Mouse (Mus musculus) stomach, embryonic 16.5 days (tissue): ENCODE data around the gene Pam. TPM values are rescaled to one million over a fixed set of nuclear protein-coding genes. Genes with fewer than 3 reads are reported as not detected.

Experiments
- ATAC-seq: fragments of 200-750 bp; cut with Nextera tagmentation; 2 replicates; pipeline ENCODE4 v1.8.0; 2017; ENCODE audit warnings: moderate number of reproducible peaks, moderate TSS enrichment; ENCODE audit not compliant: insufficient read depth, low FRiP score
- H3K27ac ChIP-seq: fragments of 300-500 bp; sonication (generic); 2 replicates; pipeline ENCODE4 v1.5.1; 2014; ENCODE audit warnings: low read length
- H3K27me3 ChIP-seq: fragments of 300-500 bp; sonication (generic); 2 replicates; pipeline ENCODE4 v1.6.1; 2014; ENCODE audit warnings: low read length, control low read depth, mixed read lengths; ENCODE audit not compliant: control insufficient read depth, insufficient read depth
- H3K36me3 ChIP-seq: fragments of 300-500 bp; sonication (generic); 2 replicates; pipeline ENCODE4 v1.6.1; 2014; ENCODE audit warnings: low read length; ENCODE audit not compliant: control insufficient read depth, insufficient read depth
- H3K4me1 ChIP-seq: fragments of 300-500 bp; sonication (generic); 2 replicates; pipeline ENCODE4 v1.6.1; 2014; ENCODE audit warnings: low read length, control low read depth, mixed read lengths; ENCODE audit not compliant: control insufficient read depth, insufficient read depth
- H3K4me2 ChIP-seq: fragments of 300-500 bp; sonication (generic); 2 replicates; pipeline ENCODE4 v1.6.1; 2014; ENCODE audit warnings: low read depth, low read length, mixed read lengths
- H3K4me3 ChIP-seq: fragments of 300-500 bp; sonication (generic); replicated peaks from 2 replicates; pipeline ENCODE4 v1.5.1; 2014; ENCODE audit warnings: mild to moderate bottlenecking, low read length
- H3K9ac ChIP-seq: fragments of 300-500 bp; sonication (generic); 2 replicates; pipeline ENCODE4 v1.6.1; 2014; ENCODE audit warnings: low read length
- H3K9me3 ChIP-seq: fragments of 300-500 bp; sonication (generic); replicated peaks from 2 replicates; pipeline ENCODE4 v1.6.1; 2016; ENCODE audit warnings: low read length, control low read depth; ENCODE audit not compliant: control insufficient read depth
- whole genome bisulfite sequencing: fragments of 180-500 bp; shearing (Covaris S2); extraction: QIAGEN DNeasy Blood & Tissue Kit; methylation state at CpG from one replicate; pipeline ENCODE4 v1.1.7; 2014; 5-methylcytosine and 5-hydroxymethylcytosine counted together
- polyA plus RNA-seq: library from polyadenylated mRNA; unstranded; fragments of >200 nt; fragmentation: Nextera tagmentation; extraction: Ambion mirVana; gene quantifications from 2 replicates; pipeline ENCODE4 v1.2.1, GENCODE M21; 2015

The Pam gene
- polyA plus RNA-seq, 1 experiment from 2014 or later, result 50.6 TPM

DNA sequence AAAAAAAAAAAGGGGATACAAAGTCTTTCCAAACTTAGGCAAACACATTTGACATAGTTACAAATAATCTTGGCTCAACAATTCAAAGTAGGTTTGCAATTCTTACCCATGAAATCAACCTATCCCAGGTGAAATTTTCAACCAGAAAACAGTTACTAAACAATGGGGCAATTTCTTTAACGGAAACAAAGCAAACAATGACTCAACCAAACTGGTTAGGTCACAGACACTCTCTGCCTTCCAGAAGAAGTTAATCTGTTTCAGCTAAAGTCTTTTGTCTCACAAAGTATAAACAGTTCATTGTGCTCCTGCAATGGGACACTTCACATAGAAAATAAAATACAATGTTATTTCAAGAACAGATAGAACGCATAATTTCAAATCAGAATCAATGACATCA lies 223.4 kb downstream of the Pam start:
- H3K9me3 ChIP-seq, result no peaks in the 10 kb centered on the region
- H3K36me3 ChIP-seq, result no peaks in the 10 kb centered on the region
- H3K4me3 ChIP-seq, result no peak overlapping the region
- H3K4me2 ChIP-seq, result no peak overlapping the region
- no peaks in the 10 kb centered on the region for H3K4me1 ChIP-seq
- ATAC-seq, result no peak
- no peak overlapping the region for H3K27ac ChIP-seq
- no peak overlapping the region for H3K9ac ChIP-seq
- WGBS, result 58% methylated on average over 2 of the region's 2 CpGs
- H3K27me3 ChIP-seq, result no peaks in the 10 kb centered on the region

DNA sequence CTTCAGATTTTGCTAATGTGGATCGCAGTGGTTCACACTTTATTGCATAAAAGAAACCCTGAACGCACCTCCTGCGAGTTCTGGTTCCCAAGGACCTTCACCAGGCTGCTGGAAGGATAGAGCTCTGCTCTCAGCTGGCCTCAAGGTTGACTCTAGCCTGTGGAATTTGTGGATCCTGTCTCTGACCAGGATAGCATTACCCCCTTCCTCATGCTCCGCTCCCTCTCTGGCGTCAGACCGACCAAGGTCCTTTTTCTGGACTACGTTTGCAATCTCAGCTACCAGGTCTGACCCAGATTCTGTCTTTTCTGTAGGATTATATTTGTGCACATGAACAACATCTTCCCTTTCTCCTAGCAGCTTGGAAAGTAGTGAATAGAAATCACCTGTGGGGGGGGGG lies 231.3 kb downstream of the Pam start:
- Histone ChIP-seq H3K4me1 (no peaks in the 10 kb centered on the region), H3K9ac (no peak overlapping the region), H3K36me3 (no peaks in the 10 kb centered on the region), H3K27me3 (no peaks in the 10 kb centered on the region), H3K4me2 (no peak overlapping the region), H3K27ac (no peak overlapping the region), H3K4me3 (no peak overlapping the region), H3K9me3 (no peaks in the 10 kb centered on the region)
- WGBS, result 95% methylated on average over 7 of the region's 7 CpGs
- ATAC-seq, result no peak

DNA sequence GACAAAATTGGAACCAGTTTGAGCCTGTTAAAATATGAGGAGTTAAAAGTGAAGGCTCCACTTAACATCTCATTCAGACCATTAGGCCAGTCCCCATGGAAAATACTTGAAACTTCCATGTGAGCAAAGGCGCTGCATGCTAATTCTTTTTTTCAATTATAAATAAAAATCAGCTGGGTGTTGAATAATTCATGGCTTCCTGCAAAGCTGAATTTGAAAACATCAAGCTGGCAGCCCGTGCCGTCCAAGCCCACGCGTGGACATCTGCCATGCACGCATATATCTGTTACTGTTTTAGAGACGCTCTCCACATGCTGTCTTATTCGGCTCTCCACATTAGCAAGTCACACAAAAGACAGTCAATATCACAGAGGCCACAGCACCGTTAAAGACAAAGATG lies 232.3 kb downstream of the Pam start:
- WGBS, result 73% methylated on average over 9 of the region's 9 CpGs
- no peak overlapping the region for H3K9ac ChIP-seq
- no peak for ATAC-seq
- H3K9me3 ChIP-seq, result no peaks in the 10 kb centered on the region
- H3K27ac ChIP-seq, result no peak overlapping the region
- H3K4me1 ChIP-seq, result no peaks in the 10 kb centered on the region
- no peak overlapping the region for H3K4me3 ChIP-seq
- H3K36me3 ChIP-seq, result no peaks in the 10 kb centered on the region
- H3K4me2 ChIP-seq, result no peak overlapping the region
- no peaks in the 10 kb centered on the region for H3K27me3 ChIP-seq

DNA sequence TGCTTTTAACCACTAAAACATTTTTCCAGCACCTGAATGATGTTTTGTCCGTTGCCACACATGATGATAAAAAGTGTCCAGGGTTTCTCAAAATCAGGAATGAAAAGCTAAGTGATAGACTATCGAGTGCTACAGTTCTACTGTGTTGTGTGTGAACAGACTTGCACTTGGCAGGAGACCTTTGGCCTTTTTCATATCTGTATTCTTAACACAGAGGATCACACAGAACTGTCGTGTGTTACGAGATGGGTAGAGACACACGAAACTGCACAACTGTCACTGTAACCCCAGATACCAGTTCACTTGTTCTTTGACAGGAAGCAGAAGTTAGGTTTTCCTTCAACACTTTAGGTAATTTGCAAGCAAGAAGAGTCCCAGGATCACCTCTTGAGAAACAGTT lies 232.7 kb downstream of the Pam start:
- 83% methylated on average over 5 of the region's 5 CpGs for WGBS
- H3K27ac ChIP-seq, result no peak overlapping the region
- no peaks in the 10 kb centered on the region for H3K27me3 ChIP-seq
- H3K4me2 ChIP-seq, result no peak overlapping the region
- no peak overlapping the region for H3K9ac ChIP-seq
- H3K4me1 ChIP-seq, result no peaks in the 10 kb centered on the region
- no peak for ATAC-seq
- H3K9me3 ChIP-seq, result no peaks in the 10 kb centered on the region
- H3K4me3 ChIP-seq, result no peak overlapping the region
- H3K36me3 ChIP-seq, result no peaks in the 10 kb centered on the region

GRCm38 (mm10) chr1:97854256-97854655 lies 241.2 kb downstream of the Pam start:
- Histone ChIP-seq H3K4me1 (peaks cover 6% of the 10 kb centered on the region; the same call in 1 of the 2 replicates), H3K9ac (no peak overlapping the region), H3K9me3 (no peaks in the 10 kb centered on the region), H3K36me3 (no peaks in the 10 kb centered on the region), H3K4me2 (no peak overlapping the region), H3K4me3 (no peak overlapping the region), H3K27ac (no peak overlapping the region), H3K27me3 (no peaks in the 10 kb centered on the region)
- no peak for ATAC-seq
- WGBS, result 79% methylated on average over 3 of the region's 3 CpGs

DNA sequence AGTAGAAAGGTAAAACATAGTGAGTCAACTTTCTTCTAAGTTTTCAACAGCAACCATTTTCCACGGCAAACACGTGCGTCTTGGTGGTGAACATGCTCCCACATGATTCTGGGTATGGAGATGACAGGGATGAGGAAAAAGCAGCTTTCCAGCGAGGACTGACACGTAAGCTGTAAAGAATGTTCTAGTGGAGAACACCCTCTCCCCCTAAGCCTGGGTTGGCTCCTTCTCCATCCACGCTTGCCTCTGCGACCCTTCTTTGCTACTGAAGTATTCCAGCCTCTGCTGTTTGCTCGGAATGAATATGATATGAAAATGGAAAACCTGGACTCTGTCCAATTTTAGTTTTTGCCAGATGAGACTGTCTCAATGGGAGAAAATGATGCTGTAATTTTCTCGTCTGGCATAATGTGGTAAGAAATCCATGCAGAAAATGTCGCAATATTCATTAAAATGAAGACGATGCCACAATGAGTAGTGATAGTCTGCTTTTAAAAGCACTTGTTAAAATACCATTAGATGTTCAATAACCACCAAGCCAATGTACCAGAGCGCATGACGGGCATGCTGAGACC lies 243.8 kb downstream of the Pam start:
- WGBS, result 63% methylated on average over 13 of the region's 13 CpGs
- Histone ChIP-seq H3K4me3 (no peak overlapping the region), H3K4me2 (no peak overlapping the region), H3K27ac (no peak overlapping the region), H3K9ac (no peak overlapping the region), H3K36me3 (no peaks in the 10 kb centered on the region), H3K4me1 (peaks cover 6% of the 10 kb centered on the region; the same call in 1 of the 2 replicates), H3K27me3 (no peaks in the 10 kb centered on the region), H3K9me3 (no peaks in the 10 kb centered on the region)
- ATAC-seq, result no peak

DNA sequence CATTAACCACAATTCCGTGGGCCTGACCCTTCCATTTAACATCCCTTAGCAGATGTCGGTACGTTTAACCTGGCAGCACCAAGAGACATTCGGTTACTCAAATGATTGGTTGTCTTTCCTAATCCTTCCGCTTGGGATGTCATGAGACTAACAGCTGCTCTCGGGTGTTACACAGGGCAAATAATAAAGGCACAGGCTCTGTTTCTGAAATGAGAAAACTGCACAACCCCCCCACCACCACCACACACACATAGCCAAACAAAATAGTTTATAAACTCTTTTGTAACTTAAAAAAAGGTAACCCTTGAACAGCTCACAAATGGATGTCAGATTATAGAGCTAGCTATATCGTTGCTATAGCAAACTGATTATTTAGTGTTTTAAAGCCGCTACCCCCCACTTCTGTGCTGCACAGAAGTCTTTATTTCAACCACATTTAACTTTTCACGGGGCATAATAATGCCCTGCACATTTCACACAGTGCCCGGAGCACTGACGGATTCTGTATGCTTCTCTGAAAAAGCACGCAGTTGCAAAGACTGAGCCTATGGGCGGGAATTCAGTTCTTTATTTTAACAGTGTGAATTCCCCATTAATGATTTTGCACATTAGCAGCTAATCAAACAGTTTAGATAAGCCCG lies 246.7 kb downstream of the Pam start:
- 45% methylated on average over 14 of the region's 14 CpGs for WGBS
- no peak for ATAC-seq
- no peaks in the 10 kb centered on the region for H3K9me3 ChIP-seq

GRCm38 (mm10) chr1:97843220-97843992 lies 252.0 kb downstream of the Pam start:
- Histone ChIP-seq H3K36me3 (no peaks in the 10 kb centered on the region), H3K4me3 (no peak overlapping the region), H3K27me3 (no peaks in the 10 kb centered on the region), H3K9ac (no peak overlapping the region), H3K4me1 (no peaks in the 10 kb centered on the region), H3K4me2 (no peak overlapping the region), H3K9me3 (no peaks in the 10 kb centered on the region), H3K27ac (no peak overlapping the region)
- ATAC-seq, result no peak

More for the DNA sequence above, 246.7 kb downstream of the Pam start:
- Histone ChIP-seq H3K36me3 (no peaks in the 10 kb centered on the region), H3K4me2 (no peak overlapping the region), H3K27me3 (no peaks in the 10 kb centered on the region), H3K27ac (no peak overlapping the region), H3K4me1 (peaks cover 6% of the 10 kb centered on the region; the same call in 1 of the 2 replicates), H3K4me3 (no peak overlapping the region), H3K9ac (no peak overlapping the region)

- no peak for ATAC-seq
- Histone ChIP-seq H3K9me3 (no peaks in the 10 kb centered on the region), H3K36me3 (0 out of 2 replicates have a peak, but pooled peaks cover 8% of the 10 kb centered on the region), H3K27me3 (no peaks in the 10 kb centered on the region), H3K4me1 (no peaks in the 10 kb centered on the region), H3K27ac (peak overlapping the region; percentile 2; the same call in 1 of the 2 replicates), H3K4me3 (no peak overlapping the region), H3K9ac (no peak overlapping the region), H3K4me2 (no peak overlapping the region)
- WGBS, result 63% methylated on average over 5 of the region's 5 CpGs
Measured at GRCm38 (mm10) chr1:97834354-97834822, 261.1 kb downstream of the Pam start.
